Mouse (Mus musculus) gastrocnemius, adult 18-20 months (tissue): ENCODE results near the gene Colgalt2. TPM values are rescaled to one million over a fixed set of nuclear protein-coding genes. Genes with fewer than 3 reads are reported as not detected.
"Not testable (repeated sequence)": the region's sequence is repeated elsewhere in the genome, so short reads cannot be mapped to it uniquely, and the experiment has no call there.

Experiments
- DNase-seq: peaks from one replicate; pipeline ENCODE4 v3.0.0; 2021; ENCODE audit warnings: low spot score
- long read RNA-seq, 2 experiments: library from polyadenylated mRNA; stranded (forward); transcript quantifications; one replicate each; pipeline ENCODE4 v2.0.0; 2021
- total RNA-seq, 2 experiments: library from RNA; stranded (reverse); gene quantifications; 2 replicates each; pipeline ENCODE4 v1.2.3; 2021

Colgalt2 gene
- total RNA-seq, result 1 to 10 TPM; 1.4 to 1.7 TPM
- long read RNA-seq, experiment 1, result 0 reads
- long read RNA-seq, experiment 2, result 0 reads

DNA sequence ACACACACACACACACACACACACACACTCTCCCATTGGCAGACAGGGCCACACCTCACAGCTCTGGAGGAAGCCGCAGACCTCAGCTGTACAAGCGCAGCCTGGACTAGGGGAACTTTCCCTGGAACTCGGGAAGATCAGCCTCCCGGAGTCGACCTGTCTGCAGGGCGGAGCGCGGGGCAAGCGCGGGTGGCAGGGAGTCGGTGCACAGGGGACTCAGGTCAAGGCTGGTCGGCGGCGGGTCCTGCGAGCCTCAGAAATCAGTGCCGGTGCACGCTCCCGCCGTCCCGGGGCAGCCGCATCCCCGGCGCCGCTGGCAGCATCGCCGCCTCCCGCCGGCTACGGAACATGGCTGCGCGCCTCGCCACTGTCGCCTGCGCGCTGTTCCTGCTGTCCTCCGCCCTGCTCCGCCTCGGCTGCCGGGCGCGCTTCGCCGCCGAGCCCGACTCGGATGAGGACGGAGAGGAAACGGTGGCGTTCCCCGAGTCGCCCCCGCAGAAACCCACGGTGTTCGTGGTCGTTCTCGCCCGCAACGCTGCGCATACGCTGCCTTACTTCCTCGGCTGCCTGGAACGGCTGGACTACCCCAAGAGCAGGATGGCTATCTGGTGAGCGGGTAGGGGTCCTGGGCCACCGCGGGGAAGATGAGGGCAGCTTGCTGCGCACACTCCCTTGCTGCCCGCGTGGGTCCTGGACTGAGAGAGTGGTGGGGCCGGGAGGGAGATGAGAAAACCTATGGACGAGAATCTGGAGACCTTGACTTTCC is at the start of gene Colgalt2:
Gene Colgalt2 (plus strand): TSS at position 41 of the 766 bp plus-strand sequence.
- DNase-seq, result peak; percentile 30

DNA sequence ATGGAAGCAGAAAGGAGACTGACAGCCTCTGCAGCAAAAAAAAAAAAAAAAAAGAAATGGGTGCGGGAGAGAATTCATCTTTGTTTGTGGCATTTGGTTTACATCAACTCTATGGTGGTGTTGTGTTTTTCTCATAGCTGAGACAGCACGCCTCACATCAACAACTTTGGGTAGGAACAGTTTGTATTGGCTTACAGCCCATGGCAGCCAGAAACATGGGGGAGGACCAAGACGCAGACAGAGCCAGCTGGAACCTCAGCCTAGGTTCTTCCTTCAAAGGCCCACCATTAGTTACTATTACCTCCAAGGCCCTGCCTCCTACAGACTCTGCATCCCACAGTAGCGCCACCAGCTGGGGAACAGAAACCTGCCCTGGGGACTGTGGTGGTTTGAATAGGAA is 42.9 kb upstream of the Colgalt2 start:
- DNase-seq, result no peak

DNA sequence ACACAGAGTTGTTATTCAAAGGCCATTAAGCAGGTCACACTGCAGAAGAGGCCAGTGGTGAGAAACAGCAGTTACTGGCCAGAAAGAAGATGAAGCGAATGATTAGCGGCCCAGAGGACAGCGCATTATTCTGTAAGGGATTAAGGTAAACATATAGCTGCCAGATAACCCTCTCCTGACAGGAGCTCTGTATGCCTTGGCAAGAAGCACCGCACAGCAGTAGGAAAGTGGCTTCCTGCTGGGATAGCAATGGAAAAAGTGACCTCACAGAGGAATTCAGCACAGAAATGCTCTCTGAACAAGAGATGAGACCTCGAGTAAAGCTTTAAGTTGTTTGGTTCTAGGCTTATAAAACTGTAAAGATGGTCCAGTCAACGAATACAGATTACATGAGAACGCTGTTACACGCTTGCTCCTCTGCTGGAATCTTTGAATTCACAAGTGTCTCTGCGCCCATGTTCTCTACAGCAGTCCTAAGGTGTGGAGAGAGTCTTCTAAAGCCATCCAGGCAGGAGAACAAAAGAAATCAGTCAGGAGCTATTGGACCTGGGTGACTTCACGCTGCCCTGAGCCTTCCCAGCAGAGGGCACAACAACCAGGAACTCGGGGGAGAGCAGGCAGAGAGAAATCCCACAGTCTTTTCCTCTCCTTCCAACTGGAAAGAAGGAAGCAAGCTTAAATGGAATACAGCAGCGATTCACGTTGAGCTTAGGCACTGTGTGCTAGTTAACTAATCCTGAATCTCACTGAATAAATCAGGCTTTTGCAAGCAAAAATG is 31.1 kb upstream of the Colgalt2 start:
- no peak for DNase-seq

DNA sequence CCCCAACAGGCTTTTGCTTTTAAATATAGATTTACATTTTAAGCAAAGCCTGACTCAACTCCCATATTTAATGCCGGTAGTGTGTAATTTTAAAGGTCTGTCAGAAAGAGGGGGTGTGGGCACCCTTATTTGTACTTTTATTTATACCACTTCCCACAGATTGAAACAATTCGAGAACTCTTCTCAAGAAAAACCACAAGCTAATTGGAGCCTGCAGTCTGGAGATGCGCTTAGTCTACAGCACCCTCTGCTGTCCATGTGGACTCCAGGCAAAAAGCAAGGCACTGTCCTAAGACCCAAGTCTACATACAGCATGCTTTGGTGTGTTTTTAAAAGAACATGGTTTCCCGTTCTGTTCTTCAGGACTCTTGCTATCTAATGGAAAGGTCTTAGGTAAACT is 30.5 kb upstream of the Colgalt2 start:
- DNase-seq, result peak; percentile 60

DNA sequence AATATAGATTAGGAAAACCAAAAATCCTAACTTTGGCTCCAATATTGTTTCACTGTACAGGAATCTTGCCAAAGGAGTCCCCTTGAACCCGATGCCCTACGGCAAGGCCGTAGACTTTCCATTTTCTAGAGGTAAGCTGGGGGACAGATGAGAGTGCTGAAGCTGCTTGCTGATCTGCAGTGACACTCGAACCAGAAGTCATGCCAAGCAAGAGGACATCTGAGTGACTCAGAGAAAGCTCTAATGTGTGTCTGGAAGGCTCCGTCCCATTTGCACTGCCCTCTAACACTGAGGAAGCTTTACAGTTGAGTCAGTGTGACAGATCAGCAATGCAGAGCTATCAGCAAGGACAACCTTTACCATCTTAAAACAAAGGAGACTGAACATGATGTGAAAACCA is 21.3 kb upstream of the Colgalt2 start:
- no peak for DNase-seq

DNA sequence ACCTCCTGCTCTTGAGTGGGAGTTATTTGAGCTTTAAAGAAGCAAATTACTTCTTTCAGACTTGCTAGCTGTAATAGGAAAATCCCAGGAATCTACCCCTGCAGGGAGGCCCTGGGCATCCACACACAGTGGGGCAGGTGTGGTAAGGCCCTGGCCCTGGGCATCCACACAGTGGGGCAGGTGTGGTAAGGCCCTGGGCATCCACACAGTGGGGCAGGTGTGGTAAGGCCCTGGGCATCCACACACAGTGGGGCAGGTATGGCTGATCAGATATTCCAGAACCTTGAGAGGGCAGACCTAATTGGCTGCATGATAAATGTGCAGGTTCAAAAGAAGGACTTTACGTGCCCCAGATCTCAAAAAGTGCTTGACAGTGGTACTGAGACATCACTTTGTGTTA is 15.0 kb upstream of the Colgalt2 start:
- no peak for DNase-seq

DNA sequence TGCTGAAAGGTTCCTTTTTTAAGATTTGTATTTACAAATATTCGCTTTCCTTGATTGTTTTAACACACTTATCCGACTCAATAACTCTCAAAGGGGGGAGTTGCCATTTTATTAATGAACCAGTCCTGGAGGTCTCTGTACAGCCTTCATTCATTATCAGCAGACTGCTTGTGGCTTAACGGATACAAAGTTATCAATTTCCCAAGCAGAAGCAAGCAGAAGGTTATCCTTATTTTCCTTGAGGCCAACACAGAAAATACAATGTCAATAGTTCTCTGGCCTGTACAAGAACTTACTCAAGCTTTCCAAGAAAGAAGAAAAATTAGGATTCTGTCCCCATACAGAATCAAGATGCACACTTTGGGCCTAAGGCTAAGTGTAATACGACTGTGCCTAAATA is 13.9 kb upstream of the Colgalt2 start:
- DNase-seq, result not testable (repeated sequence)

DNA sequence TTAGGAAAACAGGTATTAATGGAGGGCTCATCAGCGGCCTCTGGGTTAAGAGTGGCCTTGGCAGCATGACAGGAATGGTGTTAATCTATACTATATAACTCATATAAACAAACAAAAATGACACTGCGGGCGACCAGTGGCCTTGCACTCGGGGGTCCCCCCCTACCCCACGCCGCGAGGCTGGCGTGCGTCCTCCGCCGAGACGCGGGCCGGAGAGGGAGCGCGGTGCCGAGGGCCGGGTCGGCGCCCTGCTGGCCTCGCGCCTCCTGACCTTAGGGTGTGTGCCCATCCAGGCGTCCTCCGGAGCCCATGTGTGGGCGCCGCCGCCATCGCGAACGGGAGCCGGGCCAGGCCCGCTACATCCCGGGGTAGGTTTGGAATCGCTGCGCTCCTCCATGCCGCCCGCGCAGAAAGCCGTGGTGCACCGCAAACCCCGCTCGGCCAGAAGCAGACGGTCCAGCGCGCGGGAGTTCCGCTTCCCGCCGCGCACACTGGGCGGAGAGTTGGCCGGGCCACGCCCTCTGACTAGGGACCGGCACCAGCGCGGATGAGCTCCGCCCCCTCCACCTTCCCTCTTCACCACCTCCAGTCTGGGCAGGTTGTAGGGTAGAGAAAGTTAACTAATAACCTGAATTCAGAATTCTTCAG is 13.3 kb upstream of the Colgalt2 start, which contains the start of gene Tsen15:
Gene Tsen15 (minus strand): TSS at position 501 of the 648 bp plus-strand sequence.
- peak; percentile 84 for DNase-seq

DNA sequence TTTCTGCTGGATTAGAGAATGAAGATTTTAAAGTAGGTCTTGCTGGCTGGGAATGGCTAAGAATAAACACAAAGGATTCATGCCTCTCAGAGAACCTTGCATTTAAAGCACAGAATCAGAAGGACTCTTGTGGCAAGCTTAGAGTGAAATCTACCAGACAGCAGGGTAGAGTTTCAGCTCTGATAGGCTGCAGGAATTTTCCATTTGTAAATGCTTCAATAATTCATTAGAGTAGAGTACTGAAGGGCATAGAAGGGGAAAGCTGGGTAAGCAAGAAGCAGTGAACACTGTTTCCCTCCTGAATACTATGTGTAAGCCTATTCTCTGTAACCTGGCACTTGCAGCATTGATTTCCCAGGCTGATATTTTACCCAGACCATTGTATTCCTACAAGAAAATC is 10.4 kb upstream of the Colgalt2 start:
- no peak for DNase-seq

DNA sequence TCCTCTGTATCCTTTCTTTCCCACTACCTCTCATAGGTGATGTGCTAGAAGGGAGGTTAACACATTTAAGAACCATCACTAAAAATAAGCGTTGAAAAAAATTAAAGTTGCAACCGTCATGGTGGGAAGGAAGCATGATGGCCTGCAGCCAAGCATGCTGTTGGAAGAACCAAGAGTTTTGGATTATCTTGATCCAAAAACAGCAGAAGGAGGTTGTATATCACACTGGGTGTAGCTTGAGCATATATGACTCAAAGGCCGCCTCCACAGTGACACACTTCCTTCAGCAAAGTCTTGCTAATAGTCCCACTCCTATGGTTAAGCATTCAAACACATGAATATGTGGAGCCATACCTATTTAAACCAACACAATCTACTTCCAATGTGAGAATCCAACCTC is 5.5 kb upstream of the Colgalt2 start:
- DNase-seq, result no peak

DNA sequence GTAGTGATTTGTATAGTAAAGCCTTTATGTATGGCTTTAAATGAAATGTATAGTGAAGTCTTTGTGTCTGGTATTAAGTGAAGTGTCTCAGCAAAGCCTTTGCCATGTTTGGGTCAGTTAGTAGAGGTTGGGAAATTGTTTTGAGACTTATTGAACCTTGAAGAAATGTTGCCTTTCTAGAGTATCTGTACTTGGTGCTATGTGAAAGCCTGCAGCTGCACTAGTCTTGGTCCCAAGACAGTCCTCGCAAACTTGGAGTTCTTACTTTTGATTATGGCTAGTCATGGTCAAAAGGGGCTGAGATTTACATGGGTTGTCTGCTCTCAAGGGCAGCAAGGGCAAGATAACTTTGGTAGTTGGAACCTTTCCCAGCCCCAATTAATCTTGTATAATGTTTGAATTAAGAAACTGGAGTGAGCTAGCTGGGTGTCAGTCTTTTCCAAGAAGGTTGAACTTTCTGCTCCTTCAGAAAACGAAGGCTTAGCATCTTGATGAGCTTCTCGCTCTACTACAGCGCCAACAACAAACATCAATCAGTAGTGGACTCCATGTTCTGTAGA is 4.6 kb upstream of the Colgalt2 start:
- DNase-seq, result no peak

DNA sequence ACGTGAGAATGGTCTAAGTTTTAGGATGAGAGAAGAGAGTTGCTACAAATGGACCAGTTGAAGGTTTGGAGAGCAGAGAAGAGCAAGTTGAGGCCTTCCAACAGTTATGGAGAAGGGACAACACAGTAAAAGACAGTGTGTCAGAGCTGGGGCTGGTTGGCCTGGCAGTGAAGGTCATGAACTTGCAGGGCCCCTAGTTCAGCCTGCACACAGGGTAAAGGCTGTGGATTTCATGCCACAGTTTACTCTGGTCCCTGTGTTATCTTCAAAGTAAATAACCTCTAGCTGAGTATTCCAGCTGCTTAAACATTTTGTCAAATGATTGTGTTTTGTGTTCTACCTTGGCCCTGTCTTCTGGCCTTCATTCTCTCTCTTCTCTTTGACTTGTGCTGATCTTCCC is 922 bp upstream of the Colgalt2 start:
- DNase-seq, result no peak

DNA sequence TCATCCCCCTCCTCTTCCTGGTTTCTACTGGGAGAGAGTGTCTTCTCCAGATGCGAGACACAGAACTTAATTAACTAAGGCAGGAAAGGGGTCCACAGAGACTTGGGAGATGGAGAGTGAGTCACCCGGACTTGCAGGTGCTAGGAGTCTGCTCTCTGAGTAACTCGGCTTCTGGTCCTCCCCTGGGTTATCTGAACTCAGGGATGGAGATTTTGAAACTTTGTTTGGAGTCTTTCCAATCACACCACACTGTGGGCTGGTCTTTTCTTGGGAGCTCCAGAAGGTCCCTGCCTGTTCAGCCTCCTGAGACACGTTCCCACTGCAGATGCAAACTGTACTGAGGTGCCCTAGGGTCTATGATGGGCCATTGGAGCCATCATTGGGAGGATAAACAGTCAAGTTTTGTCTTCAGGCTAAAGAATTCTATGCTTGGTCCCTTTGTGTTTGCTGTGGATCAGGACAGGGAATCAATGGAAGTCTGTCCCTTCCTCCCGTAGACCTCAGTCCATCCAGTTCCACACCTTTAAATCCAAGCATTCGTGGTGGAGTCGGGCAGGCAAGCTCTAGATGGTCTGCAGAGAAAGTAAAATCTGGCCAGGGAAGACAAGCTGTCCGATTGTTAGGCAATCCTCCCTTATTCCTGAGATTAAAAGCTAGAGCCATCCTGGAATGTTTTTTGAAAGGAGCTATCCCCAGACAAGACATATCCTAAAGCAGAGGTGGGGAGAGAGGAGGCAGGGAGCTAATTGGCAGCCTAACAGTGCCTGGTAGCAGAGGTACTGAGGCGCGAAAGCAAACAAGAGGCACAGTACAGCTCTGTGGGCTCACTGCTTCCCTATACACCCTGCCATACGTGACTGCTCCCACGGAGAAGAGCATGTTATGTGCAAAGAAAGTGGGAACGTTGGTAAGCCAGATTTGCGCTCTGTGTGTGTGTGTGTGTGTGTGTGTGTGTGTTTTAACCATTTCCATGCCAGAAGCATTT is 1.2 kb downstream of the Colgalt2 start:
- peak; percentile 30 for DNase-seq

DNA sequence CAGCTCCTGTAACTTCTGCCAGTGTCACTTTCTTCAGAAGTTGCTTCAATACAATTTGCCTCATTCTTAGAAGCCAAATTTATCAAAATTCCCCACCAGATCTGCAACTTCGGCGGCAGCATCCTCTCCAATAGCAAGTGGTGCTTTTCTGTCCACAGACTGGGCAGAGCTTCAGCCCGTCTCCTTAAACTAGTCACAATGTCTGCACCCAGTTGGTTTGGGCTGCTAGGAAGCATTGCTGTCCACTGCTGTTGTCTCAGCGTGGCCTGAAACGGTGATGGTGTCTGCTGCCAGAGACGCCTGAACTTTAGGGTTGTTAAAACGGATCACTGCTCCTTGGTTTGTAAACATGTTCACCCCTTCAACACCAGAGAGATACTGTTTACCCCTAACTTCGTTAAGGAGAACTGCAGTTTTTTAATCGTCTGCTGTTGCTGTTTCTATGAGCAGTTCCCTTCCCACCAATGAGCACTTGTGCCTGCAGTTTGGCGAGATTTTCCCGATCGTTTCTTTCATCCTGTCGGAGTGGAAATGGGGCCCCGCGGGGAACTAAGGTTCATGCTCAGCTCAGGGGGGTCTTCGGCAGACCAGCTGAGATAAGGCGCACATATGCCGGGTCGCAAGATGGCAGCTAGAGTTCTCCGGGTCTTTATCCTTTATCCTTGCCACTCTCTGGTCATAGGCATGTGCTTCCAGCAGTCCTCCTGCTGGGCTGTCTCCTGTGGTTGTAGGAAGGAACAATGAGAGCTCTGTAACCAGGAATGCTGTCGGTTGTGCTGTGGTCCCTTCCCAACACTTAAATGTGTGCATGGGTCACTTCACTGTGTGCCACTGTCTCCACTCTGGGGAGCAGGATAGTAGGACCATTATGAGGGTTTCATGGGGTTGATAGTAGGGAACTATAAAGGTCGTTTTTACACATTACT is 7.7 kb downstream of the Colgalt2 start:
- DNase-seq, result no peak

DNA sequence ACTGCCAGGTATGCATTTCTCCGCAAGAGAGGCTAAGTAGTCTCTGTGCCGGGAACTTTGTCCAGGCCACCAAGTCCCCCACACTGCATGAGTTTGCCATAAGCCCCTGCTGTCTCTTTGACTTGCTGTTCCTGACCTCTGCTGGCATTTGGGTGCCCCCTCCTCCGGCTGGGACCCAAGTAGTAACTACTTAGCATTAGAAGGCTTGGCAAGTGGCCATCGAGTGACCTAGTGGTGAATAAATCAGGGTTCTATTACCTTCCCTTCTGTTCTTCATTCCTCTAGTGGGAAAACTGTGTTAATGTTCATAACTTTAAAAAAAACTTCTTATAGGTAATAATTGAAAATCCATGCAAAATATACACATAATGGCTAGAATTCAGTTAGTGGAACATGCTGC is 9.7 kb downstream of the Colgalt2 start:
- no peak for DNase-seq

DNA sequence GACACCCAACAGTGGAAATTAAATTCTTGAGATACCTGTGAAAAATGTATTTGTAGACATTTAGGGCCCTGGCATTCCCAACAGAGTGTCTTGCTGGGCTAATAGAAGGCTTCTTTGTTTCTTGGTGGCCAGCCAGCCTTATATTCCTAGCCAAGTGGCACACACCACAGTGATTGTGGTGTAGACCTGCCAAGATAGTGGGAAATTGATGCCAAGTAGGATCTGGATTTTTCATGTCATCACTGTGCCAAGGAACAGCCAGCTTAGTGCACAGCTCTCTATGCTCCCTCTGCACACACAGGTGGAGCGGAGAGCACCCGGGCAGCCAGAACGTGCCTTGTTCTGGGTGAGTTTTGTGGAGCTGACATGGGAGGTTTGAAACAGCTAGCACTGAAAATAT is 11.0 kb downstream of the Colgalt2 start:
- DNase-seq, result peak; percentile 7

DNA sequence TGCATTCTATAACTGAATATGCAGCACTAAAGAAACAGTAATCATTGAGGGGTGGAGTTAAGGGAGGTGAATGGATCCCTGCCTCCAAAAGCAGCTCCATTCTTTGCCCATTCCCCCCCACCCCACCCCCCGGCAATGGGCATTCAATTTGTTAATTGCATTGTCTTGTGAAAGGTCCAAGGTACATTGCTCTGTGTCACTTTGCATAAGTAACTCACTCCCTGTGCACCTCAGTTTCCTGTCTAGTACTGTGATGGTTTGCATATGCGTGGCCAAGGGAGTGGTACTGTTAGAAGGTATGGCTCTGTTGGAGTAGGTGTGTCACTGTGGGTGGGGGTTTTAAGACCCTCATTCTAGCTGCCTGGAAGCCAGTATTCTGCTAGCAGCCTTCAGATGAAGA is 13.5 kb downstream of the Colgalt2 start:
- no peak for DNase-seq

DNA sequence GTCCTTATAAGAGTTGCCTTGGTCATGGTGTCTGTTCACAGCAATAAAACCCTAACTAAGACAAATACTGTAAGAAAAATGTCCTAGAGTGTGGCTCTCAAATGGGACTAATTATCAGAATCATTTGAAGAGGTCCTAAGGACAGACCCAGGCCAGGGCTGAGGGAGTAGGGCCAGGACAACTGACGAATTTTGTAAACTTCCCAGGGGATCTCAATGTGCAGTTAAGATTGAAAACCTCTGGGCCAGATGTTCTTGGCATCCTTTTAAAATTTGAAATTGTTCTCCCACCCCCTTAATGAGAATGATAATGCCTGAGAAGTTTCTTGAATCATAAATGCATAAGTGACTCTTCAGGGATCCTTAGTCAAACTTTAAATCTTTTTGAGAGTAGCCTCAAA is 14.3 kb downstream of the Colgalt2 start:
- DNase-seq, result peak; percentile 11

DNA sequence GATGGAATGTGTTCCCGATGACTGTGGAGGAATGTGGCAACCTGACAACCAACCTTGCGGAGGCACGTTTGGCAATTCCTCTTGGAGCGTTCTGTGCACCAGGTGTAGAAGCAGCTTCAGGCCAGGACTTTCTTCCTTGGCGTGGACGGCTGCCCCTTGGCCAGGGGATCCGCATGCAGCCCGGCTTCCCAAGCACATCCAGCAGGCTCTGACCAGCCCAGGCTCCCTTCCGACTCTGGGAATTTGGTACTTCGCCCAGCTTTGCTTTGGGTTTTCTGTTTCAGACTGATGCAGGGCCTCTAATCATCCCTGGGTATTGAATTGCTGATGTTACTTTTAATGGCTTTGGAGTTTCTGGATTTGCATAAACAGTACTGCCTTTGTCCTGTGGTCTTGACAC is 14.8 kb downstream of the Colgalt2 start:
- DNase-seq, result peak; percentile 59
